Mouse (Mus musculus): ENCODE measurements around the gene Stat5b.
A peak's percentile ranks its signal among the peaks of the same experiment; 100 is the strongest.
"Not testable (repeated sequence)": the region's sequence is repeated elsewhere in the genome, so short reads cannot be mapped to it uniquely, and the experiment has no call there.

Stat5b gene

DNA sequence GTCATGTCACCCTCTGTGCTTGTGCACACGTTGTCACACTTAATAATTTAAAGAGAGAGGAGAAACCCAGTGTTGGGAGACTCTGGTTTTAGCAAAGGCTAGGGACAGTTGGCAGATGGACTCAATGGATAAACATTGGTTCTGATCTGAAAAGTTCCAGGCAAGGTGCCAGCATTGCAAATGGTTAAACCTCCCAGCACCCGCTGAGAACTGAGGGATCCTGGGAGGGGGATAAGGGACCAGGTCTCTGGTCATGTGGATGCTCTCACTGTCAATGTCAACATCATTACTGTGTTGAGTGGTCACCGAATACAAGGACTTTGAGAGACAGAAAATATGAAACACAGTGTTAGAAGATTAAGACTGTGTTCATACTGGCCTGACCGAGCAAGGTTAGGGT is 33.7 kb downstream of the Stat5b start:
- no peak for DNase-seq (ENCODE audit: low read depth in 1 of 2, low spot score in 2 of 2)

DNA sequence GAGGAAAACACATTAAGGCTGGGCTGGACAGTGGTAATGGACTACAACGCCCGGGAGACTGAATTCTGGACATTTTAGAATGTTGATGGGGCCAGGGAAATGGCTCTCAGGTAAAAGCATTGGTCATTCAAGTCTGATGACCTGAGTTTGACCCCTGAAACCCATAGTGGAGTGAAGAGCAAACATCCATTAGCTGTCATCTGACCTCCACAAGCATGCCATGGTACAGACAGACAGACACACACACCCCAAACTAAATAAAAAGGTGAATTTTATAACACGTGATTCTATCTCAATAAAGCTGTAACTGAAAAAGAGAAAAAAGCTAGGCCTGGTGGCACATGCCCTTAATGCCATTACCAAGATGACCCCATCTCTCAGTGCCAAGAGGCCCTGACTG is 34.2 kb downstream of the Stat5b start:
- no peak for DNase-seq (ENCODE audit: low read depth in 1 of 2, low spot score in 2 of 2)

DNA sequence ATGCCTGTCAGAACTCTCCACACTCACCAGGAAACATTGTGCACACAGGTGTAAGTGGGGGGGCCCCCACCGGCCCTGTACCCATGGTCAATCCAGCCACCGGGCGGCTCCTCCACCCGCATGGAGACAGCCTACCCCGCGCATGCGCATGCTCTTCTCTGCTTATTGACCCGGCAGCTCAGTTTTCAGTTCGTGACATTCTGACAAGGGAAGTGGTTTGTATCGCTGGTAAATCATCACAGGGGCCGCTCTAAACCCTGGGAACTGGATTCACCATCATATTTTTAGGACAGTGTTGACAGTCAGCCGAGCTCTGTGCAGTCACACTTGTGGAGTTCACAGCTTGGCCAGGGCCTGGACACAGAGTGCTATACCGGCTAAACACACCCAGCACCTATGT is 36.0 kb downstream of the Stat5b start:
- peak; percentile 61 to 81 for DNase-seq (ENCODE audit: low read depth in 1 of 2, low spot score in 2 of 2)

DNA sequence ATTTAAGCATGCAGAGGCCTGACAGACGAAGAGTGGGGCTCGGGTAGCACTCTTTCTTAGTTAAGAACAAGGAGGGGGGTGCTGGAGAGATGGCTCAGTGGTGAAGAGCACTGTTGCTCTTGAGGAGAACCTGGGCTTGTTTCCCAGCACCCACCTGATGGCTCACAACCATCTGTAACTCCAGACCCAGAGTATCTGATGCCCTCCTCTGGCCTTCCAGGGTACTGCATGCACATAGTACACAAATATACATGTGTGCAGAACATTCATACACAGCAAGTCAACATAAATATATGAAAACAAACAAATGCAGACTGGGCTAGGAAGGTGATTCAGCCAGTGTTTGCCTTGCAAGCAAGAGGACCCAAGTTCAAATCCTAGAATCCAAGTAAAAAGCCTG is 39.4 kb downstream of the Stat5b start:
- no peak for DNase-seq (ENCODE audit: low read depth in 1 of 2, low spot score in 2 of 2)

DNA sequence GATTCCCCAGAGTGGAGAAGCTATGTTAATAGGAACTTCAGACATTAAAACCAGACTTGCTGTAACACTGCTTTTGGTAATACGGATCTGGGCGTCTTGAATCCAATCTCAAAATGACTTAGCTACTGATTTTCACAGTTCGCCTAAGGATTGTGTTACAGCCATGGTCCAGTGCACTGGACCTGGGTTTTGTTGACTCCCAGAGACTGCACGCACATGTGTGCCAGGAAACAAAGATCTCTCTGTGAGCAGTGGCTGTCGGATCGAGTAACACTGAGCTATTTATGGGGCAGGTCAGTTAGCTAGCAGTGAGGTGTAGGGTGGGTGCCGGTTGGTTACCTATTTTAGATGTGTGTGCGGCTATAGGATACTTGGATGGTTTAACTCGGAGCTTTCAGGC is 40.0 kb downstream of the Stat5b start:
- no peak for DNase-seq (ENCODE audit: low read depth in 1 of 2, low spot score in 2 of 2)

DNA sequence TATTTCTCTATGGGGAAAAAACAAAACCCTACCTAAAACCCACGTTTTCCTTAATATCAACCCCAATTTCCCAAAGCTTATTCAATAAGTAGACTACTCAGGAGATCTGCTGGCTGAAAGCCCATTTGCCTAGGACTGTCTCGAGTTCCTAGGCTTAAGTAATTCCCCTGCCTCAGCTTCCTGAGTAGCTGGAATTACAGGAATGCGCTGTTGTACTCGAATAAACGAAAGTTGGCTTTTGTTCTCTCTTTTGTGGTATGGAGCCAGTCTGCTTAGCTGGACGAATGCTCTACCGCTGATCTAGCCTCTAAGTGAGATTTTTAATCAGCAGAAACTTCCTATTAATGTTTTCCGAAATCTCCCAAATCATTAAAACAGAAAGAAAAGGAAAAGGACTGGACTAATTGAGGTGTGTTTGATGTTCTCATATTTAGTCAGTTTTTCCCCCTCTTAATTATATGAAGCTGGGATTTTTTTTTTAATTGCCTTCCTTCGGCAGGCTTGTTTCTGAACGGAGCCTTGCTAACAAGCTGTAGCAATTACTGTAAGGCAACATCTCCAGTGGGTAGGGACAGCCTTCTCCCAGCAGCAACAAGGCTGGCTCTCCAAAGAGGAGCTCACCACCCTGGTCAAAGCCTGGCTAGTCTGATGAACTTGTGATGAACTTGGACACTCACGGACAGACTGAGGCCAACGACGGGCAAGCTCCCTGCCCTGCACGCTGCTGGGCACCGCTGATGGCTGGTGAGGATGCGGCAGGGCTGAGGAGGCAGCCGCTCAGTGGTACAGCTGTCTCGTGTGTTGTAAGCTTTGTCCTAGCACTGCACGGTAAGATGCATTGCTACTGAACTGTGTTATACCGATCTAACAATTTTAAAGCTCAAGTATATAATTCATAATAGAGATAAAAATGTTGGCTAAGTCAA is 43.9 kb downstream of the Stat5b start:
- no peak for DNase-seq (ENCODE audit: low read depth in 1 of 2, low spot score in 2 of 2)

DNA sequence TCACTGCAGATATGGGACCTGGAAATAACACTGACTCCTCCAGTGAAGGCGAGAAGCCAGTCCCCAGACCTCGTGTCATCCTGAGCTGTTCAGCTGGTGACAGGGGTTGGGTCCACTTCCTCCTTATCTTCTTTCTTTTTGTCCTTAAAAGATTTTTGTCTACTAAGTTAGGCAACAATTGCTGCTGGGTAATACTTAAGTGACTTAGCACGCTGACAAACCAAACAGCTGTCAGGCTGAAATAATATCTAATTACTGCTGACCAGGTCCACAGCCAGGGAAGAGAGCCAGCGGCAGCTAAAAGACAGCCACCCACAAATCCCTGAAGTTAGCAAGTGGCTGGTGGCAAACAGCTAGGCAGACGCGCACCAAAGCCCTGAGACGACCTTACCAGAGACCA is 45.0 kb downstream of the Stat5b start:
- DNase-seq (ENCODE audit: low read depth in 1 of 2, low spot score in 2 of 2), result no peak

DNA sequence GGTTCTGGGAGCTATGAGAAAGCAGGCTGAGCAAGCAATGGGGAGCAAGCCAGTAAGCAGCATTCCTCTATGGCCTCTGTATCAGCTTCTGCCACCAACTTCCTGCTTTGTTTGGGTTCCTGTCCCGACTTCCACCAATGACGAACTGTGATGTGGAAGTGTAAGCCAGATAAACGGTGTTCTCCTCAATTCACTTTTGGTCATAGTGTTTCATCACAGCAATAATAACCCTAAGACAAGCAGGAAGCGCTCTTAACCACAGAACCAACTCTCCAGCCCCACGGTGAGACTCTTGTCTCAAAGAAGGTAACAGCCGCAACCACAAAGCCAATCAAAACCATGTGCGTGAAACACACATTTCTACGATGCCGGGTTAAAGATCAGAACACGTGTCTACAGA is 46.1 kb downstream of the Stat5b start:
- no peak for DNase-seq (ENCODE audit: low read depth in 1 of 2, low spot score in 2 of 2)

DNA sequence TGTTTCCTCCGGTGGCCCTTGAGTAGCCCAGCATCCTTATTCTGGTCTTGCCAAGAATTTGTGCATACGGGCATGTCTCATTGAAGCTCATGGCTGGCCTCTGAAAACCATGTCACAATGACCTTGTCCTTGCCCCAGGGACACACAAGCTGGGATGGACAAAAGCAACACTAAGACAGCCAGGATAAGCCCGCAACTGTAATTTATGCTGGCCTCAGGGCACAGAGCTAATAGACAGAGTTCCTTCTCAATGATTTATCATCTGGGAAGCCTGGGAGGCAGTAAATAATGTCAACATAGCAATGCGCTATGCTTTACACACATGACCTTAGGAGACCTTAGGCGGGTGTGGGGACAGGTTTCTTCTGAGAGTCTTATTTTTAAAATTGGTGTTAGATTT is 51.1 kb downstream of the Stat5b start:
- DNase-seq (ENCODE audit: low read depth in 1 of 2, low spot score in 2 of 2), result no peak

DNA sequence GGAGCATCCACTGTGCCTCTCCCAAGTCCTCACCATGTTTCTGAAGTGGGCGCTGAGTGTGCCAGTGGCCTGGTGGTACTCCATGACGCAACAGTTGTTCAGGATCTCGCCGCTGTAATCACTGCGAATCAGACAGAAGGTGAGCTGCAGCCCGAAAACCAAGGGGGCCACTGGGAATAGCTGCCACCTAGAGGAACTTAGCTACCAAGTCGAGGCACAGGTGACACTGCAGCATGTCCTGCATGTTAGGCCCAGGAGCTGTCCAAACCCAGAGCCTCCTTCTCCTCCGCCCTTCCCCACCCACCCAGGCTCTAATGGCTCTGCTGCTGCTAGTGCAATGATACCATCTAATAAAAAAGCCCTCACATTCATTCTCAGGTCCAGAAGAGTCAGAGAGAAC is 53.9 kb downstream of the Stat5b start:
- DNase-seq (ENCODE audit: low read depth in 1 of 2, low spot score in 2 of 2), result no peak

DNA sequence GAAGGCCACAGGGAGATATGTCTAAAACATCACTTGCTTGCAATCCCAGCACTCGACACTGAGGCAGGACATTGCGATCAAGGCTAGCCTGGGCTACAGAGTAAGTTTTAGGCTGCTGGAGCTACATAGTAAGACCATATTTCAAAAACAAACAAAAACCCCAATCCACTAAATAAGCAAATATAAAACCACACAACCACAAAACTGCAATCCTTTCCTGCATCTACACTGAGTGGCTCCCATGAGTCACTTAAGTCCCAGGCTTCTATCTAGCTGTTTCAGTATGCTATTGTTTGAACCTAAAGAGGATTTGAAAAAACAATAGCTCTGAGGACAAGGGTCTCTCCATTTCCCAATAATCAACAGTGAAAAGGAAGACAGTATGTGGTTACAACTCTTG is 55.1 kb downstream of the Stat5b start:
- DNase-seq (ENCODE audit: low read depth in 1 of 2, low spot score in 2 of 2), result no peak

DNA sequence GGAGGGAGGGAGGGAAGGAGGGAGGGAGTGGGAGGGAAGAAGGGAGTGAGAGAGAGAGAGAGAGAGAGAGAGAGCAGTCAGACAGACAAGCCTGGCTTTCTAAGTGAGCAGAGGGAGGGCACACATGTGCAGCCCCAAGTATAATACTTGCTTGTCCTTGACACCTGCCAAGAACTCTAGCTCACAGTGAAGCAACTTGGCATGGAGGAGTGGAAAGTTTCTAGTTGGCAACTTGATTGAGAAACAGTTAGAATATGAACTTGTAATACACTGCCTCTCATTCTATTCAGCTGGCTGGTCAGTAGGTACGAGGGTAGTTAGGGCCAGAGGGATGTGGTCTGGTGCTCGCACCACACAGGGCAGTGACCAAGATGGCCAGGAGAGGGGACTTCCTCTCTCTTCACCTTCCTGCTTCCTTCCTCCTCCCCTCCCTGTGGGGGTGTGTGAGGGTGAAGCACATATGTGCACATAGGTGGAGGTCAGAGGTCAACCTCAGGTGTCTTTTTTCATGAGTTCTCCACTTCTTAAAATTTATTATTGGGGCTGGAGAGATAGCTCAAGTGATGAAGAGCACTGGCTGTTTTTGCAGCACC is 59.0 kb downstream of the Stat5b start:
- DNase-seq (ENCODE audit: low read depth in 1 of 2, low spot score in 2 of 2), result no peak

DNA sequence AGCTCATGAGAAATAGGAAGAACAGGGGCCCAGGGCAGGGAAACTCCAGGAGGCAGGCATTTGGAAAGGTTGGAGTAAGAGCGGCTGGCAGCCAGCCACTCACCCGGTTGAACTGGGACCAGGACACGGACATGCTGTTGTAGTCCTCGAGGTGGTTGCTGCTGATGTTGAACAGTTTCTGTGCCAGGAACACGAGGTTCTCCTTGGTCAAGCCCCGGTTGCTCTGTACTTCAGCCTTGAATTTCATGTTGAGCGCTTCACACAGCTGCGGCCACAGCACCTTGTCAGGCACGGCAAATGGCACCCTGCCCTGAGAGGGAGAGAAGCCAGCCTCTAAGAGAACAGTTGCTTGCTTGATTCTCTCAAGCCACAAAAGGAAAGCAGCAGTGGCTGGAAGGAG is 59.9 kb downstream of the Stat5b start:
- DNase-seq (ENCODE audit: low read depth in 1 of 2, low spot score in 2 of 2), result not testable (repeated sequence)

DNA sequence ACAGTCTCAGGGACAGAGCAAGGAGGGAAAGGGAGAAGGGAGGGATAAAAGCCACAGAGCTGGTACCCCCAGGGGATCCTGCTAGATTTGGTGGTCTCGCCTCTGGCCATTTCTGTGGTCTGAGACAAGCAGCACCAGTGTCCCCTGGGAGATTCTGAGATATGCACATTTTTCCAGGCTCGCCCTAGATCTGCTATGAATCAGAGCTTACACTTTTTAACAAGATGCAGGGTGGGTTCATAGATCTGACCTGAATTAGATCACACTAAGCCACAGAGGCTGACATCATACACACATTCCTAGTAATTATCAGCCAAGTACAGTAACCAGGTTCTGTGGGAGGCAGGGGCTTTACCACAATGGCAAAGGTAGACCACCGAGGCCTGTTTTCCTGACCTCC is 60.8 kb downstream of the Stat5b start:
- DNase-seq (ENCODE audit: low read depth in 1 of 2, low spot score in 2 of 2), result no peak

DNA sequence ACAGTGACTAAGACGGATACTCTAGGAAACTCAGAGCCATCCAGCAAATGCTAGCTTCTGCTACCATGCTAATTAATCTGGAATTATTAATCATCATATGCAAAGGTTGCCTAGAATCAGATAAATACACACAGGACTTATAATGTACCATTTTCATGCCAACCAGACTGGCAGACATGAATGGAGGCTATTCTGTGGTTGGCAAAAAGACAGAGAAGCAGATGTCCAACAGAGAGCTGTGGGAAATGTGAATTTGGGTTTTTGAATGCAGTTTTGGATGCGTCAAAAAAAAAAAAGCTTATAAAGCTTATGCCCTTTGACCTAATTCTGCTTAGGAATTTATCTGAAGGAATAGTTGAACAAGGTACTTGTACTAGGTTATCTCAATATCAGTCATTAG is 64.8 kb downstream of the Stat5b start:
- no peak for DNase-seq (ENCODE audit: low read depth in 1 of 2, low spot score in 2 of 2)

DNA sequence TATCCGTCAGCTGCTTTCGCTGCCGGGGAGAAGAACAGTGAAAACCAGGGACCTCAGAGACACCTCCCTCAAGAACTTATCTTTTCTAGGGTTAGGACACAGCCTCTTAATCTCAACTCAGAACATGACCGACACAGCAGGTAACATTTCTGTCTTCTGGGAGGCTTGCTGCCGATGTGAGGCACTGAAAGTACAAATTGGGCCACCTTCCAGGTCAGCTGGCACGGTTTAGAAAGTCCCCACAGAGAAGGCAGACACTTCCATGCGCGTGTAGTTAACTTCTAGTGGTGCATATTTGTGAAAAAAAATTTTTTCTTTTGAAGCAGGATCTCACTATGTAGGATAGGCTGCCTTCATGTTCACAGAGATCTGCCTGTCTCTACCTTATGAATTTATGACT is 66.2 kb downstream of the Stat5b start:
- no peak for DNase-seq (ENCODE audit: low read depth in 1 of 2, low spot score in 2 of 2)

DNA sequence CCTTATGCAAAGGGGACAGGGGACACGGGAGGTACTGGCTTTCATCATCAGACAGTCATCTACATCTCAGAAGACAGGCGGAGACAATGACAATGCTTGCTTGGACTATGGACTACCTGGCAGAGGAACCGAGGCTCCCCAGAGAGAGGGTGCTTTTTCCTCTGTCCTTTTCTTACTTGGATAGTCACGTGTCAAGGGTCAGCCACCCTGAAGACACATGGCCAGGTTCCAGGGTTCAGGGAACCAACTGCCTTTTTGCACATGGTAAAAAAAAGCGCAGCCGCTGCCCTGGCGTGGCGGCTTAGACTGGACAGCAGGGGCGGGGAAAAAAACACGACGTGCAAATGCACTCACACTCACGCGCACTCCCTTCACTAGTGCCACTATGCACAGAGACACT is 68.0 kb downstream of the Stat5b start:
- DNase-seq (ENCODE audit: low read depth in 1 of 2, low spot score in 2 of 2), result no peak

DNA sequence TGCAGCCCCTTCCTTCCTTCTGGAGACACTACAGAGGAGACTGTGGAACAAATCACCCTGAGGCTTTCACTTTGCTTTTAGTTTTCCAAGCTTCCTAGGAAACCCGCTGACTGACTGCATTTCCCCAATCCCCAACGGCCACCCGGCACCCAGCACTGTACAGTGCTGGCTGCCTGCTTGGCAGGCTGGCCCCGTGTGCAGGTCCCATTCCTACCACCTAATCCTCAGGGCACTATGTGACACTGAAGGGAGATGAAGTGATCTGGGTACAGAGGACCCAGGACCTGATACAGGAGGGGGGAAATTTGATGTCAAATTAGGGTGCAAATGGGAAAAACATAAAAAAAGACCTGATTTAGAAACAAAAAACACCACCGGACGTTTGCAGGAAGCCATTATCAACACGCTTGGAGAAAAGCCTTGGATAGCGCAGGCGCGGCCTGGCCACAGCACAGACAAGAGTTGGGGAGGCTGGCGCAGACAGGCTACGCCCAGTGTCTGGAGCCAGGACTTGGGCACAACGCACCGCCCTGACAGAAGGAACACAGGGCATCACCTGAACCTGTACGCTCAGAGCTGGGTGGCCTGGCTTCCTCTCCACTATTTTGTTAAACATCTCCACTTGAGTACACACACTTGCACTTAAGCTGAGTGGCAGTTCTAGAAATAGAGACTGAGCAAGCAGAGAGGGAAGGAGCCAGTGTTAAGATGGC is 68.6 kb downstream of the Stat5b start:
- no peak for DNase-seq (ENCODE audit: low read depth in 1 of 2, low spot score in 2 of 2)

DNA sequence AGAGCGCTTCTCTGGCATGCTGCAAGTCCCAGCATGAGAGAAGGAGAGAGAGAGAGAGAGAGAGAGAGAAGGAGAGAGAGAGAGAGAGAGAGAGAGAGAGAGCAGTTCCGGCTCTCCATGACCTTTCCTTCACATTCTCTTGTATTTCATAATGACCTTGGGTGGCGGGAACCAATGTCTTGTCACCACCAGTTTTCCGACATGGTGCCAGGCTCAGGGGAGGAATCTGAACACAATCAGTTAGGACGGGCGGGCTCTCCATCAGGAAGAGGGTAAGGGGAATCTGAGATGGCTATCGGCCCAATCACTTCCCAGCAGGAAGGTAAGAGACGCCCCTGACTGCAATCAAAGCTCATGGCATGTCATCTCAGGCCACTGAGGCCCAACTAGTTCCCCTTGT is 70.3 kb downstream of the Stat5b start:
- no peak for DNase-seq (ENCODE audit: low read depth in 1 of 2, low spot score in 2 of 2)

DNA sequence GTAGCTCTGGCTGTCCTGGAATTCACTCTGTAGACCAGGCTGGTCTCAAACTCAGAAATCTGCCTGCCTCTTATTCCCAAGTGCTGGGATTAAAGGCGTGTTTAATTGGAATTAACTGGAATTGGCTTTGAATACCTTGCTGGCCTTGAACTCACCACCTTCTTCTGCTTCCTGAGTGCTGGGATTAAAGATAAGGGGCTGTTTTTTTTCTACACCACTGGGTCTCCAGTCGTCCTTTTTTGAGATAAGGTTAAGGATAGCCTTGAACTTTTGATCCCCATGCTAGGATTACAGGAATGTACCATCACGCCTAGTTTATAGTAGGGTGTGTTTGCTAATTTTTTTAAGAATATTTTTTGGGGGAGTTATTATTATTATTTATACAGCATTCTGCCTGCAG is 72.5 kb downstream of the Stat5b start:
- DNase-seq (ENCODE audit: low read depth in 1 of 2, low spot score in 2 of 2), result no peak

DNA sequence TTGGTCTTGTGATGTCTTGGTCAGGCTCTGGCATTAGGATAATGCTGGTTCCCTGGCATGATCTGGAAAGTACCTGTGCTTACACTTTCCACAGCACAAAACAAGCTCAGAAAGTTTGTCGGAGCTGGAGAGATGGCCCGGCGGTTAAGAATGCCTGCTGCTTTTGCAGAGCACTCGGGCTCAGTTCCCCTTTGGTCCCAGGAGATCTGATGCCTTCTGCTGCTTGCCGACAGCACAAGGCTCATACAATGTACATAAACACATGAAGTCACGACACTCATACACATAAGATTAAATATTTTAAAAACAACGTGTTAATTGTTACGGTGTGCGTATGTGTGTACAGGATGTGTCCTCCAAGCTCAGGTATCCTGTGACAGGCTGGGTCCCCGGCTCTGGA is 74.6 kb downstream of the Stat5b start:
- DNase-seq (ENCODE audit: low read depth in 1 of 2, low spot score in 2 of 2), result no peak

DNA sequence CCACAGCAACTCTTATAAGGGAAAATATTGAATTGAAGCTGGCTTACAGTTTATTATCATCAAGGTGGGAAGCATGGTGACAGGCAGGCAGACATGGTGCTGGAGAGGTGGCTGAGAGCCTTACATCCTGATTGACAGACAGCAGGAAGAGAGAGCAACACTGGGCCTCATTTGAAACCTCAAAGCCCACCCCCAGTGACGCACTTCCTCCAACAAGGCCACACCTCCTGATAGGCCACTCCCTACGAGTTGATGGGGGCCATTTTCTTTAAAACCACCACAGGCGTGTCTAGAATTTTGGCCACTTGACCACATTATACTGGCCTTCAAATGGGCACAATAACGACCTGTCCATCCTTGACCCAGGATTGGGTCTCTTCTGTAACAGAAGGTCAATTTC is 76.3 kb downstream of the Stat5b start:
- DNase-seq (ENCODE audit: low read depth in 1 of 2, low spot score in 2 of 2), result no peak

Measured in monocyte, adult 2 months (primary cell).